Mouse (Mus musculus): ENCODE measurements around the gene Ddah2. TPM values are rescaled to one million over a fixed set of nuclear protein-coding genes. Genes with fewer than 3 reads are reported as not detected.

Ddah2 gene
- polyA plus RNA-seq, 1 experiment = 18.4 TPM

DNA sequence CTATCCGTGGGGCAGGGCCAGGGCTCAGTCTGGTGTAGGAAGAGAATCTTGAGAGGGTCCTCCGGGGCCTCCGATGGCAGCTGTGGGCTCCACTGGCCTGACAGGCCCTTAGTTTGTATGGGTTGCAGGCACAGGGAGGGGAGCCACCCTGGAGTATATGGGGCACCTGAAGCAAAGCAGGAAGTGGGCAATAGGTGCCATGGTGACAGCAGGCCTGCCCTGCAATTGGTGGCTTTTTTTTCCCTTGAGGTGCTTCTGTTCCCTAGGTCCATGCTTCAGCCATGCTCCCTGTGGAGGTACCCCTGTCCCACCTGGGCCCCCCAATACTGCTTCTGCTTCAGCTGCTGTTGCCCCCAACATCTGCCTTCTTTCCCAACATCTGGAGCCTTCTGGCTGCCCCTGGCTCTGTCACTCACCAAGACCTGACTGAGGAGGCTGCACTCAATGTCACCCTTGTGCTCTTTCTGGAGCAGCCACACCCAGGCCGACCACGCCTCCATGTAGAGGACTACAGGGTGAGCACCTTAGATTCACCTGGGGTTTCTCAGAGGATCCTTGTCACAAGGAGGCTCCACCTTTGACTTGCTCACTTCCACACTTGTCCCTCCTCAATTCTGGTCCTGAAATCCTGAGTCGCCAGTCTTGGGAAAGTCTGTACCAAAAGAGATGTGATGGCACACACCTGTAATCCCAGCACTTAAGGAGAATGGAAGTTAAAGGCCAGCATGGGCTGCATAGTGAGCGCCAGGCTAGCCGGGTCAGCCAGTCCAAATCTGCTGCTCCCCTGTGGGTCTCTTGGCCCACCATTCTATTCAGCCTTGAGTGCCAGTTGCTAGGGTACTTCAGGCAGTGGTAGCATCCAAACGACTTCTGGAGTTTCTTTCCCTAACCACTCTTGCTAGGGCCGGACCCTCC lies 41.8 kb upstream of the Ddah2 start:
- no peak for DNase-seq (ENCODE audit: low read depth in 1 of 2, low spot score in 2 of 2)
- H3K4me3 ChIP-seq (ENCODE audit: extremely low read depth, insufficient read depth, insufficient read length) = no peak overlapping the region
- TF ChIP-seq POLR2A (IDR thresholded peaks at IDR 0.05; ENCODE audit: low read depth, low read length) = no peak
- TF ChIP-seq CTCF (IDR thresholded peaks at IDR 0.05; ENCODE audit: extremely low read depth, insufficient read depth, insufficient read length, insufficient replicate concordance) = no peak
- 70% methylated on average over 10 of the region's 10 CpGs for WGBS
- no peaks in the 10 kb centered on the region for H3K27me3 ChIP-seq (ENCODE audit: control insufficient read depth, insufficient read depth, low read length)
- H3K36me3 ChIP-seq (ENCODE audit: control insufficient read depth, insufficient read depth, low read length) = peaks cover 42% of the 10 kb centered on the region
- H3K4me1 ChIP-seq (ENCODE audit: control insufficient read depth, insufficient read depth, insufficient read length) = peaks cover 13% of the 10 kb centered on the region
- H3K27ac ChIP-seq (ENCODE audit: insufficient read depth, low read length) = no peak overlapping the region

- peaks cover 13% of the 10 kb centered on the region for H3K4me1 ChIP-seq (ENCODE audit: control insufficient read depth, insufficient read depth, insufficient read length)
These were observed 41.2 kb upstream of the Ddah2 start for GRCm38 (mm10) chr17:35017706-35018030.

GRCm38 (mm10) chr17:35018171-35018570 lies 40.7 kb upstream of the Ddah2 start:
- DNase-seq (ENCODE audit: low read depth in 1 of 2, low spot score in 2 of 2) = no peak
- WGBS = 80% methylated on average over 3 of the region's 3 CpGs
- no peak overlapping the region for H3K27ac ChIP-seq (ENCODE audit: insufficient read depth, low read length)
- H3K27me3 ChIP-seq (ENCODE audit: control insufficient read depth, insufficient read depth, low read length) = no peaks in the 10 kb centered on the region
- peaks cover 13% of the 10 kb centered on the region for H3K4me1 ChIP-seq (ENCODE audit: control insufficient read depth, insufficient read depth, insufficient read length)
- peaks cover 31% of the 10 kb centered on the region for H3K36me3 ChIP-seq (ENCODE audit: control insufficient read depth, insufficient read depth, low read length)
- no peak overlapping the region for H3K4me3 ChIP-seq (ENCODE audit: extremely low read depth, insufficient read depth, insufficient read length)
- no peak for TF ChIP-seq POLR2A (IDR thresholded peaks at IDR 0.05; ENCODE audit: low read depth, low read length)
- TF ChIP-seq CTCF (IDR thresholded peaks at IDR 0.05; ENCODE audit: extremely low read depth, insufficient read depth, insufficient read length, insufficient replicate concordance) = no peak

More at GRCm38 (mm10) chr17:35017706-35018030, 41.2 kb upstream of the Ddah2 start:
- no peak for DNase-seq (ENCODE audit: low read depth in 1 of 2, low spot score in 2 of 2)
- Histone ChIP-seq H3K27ac (ENCODE audit: insufficient read depth, low read length) (no peak overlapping the region), H3K4me3 (ENCODE audit: extremely low read depth, insufficient read depth, insufficient read length) (no peak overlapping the region), H3K36me3 (ENCODE audit: control insufficient read depth, insufficient read depth, low read length) (peaks cover 36% of the 10 kb centered on the region), H3K27me3 (ENCODE audit: control insufficient read depth, insufficient read depth, low read length) (no peaks in the 10 kb centered on the region)
- TF ChIP-seq CTCF (IDR thresholded peaks at IDR 0.05; ENCODE audit: extremely low read depth, insufficient read depth, insufficient read length, insufficient replicate concordance) = no peak
- no peak for TF ChIP-seq POLR2A (IDR thresholded peaks at IDR 0.05; ENCODE audit: low read depth, low read length)
- WGBS = 66% methylated on average over 14 of the region's 14 CpGs

GRCm38 (mm10) chr17:35019894-35020293 lies 38.9 kb upstream of the Ddah2 start:
- Histone ChIP-seq H3K4me1 (ENCODE audit: control insufficient read depth, insufficient read depth, insufficient read length) (peaks cover 22% of the 10 kb centered on the region), H3K27ac (ENCODE audit: insufficient read depth, low read length) (no peak overlapping the region), H3K4me3 (ENCODE audit: extremely low read depth, insufficient read depth, insufficient read length) (no peak overlapping the region), H3K27me3 (ENCODE audit: control insufficient read depth, insufficient read depth, low read length) (no peaks in the 10 kb centered on the region), H3K36me3 (ENCODE audit: control insufficient read depth, insufficient read depth, low read length) (peaks cover 15% of the 10 kb centered on the region)
- DNase-seq (ENCODE audit: low read depth in 1 of 2, low spot score in 2 of 2) = no peak
- WGBS = 96% methylated on average over 11 of the region's 11 CpGs
- TF ChIP-seq CTCF (IDR thresholded peaks at IDR 0.05; ENCODE audit: extremely low read depth, insufficient read depth, insufficient read length, insufficient replicate concordance) (no peak), POLR2A (IDR thresholded peaks at IDR 0.05; ENCODE audit: low read depth, low read length) (no peak)

DNA sequence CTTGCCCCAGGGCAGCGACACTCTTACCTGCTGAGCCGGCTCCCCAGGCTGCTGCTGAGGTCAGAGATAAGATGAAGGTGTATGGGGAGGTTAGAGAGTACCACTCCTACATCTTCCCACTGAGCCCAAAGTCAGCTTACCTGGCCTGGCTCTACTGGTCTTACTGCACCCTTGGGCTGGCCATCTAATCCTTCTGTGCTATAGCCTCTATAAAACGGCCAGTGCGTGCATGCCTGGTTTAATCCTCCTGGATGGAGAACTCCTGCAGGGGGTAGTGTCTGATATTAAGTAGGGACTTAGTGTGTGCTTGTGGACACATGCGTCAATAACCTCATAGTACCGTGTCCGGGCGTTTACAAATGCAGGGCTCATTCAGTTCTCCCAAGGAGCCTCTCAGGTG lies 38.3 kb upstream of the Ddah2 start:
- no peak for DNase-seq (ENCODE audit: low read depth in 1 of 2, low spot score in 2 of 2)
- no peak overlapping the region for H3K27ac ChIP-seq (ENCODE audit: insufficient read depth, low read length)
- H3K4me1 ChIP-seq (ENCODE audit: control insufficient read depth, insufficient read depth, insufficient read length) = peaks cover 23% of the 10 kb centered on the region
- TF ChIP-seq POLR2A (IDR thresholded peaks at IDR 0.05; ENCODE audit: low read depth, low read length) (no peak), CTCF (IDR thresholded peaks at IDR 0.05; ENCODE audit: extremely low read depth, insufficient read depth, insufficient read length, insufficient replicate concordance) (no peak)
- H3K4me3 ChIP-seq (ENCODE audit: extremely low read depth, insufficient read depth, insufficient read length) = no peak overlapping the region
- peaks cover 8% of the 10 kb centered on the region for H3K36me3 ChIP-seq (ENCODE audit: control insufficient read depth, insufficient read depth, low read length)
- no peaks in the 10 kb centered on the region for H3K27me3 ChIP-seq (ENCODE audit: control insufficient read depth, insufficient read depth, low read length)
- WGBS = 93% methylated on average over 8 of the region's 8 CpGs

DNA sequence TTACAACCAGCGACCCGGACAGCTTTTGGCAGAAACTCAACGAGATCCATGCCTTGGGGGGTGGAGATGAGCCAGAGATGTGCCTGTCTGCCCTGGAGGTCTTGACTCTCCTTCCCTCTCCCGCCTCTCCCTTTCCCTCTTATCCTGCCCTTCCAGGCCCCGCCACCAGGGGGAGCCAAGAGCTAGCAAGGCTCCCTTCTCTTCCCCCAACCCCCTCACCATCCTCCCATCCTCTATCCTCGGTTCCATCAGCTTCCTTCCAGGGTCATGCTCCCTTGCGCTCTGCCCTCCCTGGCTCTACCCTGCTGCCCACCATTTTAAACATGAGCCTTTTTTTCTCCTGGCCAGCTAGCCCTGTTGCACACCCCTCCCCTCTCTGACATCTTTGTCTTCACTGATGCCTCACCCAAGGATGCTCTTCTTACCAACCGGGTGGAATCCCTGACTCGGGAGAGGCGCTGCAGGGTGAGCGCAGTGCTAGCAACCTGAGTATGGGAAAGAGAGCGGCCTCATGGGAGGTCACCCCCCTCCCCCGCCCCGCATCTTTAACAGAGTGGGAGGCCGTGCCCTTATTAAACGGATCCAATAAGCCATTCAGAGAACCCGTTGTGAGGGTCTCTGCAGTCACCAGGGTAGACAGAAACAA lies 37.5 kb upstream of the Ddah2 start:
- DNase-seq (ENCODE audit: low read depth in 1 of 2, low spot score in 2 of 2) = peak; percentile 48 to 81

More for the DNA sequence above, 37.5 kb upstream of the Ddah2 start:
- H3K4me1 ChIP-seq (ENCODE audit: control insufficient read depth, insufficient read depth, insufficient read length) = peaks cover 20% of the 10 kb centered on the region
- WGBS = 30% methylated on average over 17 of the region's 17 CpGs
- no peaks in the 10 kb centered on the region for H3K27me3 ChIP-seq (ENCODE audit: control insufficient read depth, insufficient read depth, low read length)
- H3K36me3 ChIP-seq (ENCODE audit: control insufficient read depth, insufficient read depth, low read length) = peaks cover 1% of the 10 kb centered on the region
- H3K4me3 ChIP-seq (ENCODE audit: extremely low read depth, insufficient read depth, insufficient read length) = no peak overlapping the region
- H3K27ac ChIP-seq (ENCODE audit: insufficient read depth, low read length) = peak overlapping the region; percentile 22; the same call in 1 of the 2 replicates
- no peak for TF ChIP-seq POLR2A (IDR thresholded peaks at IDR 0.05; ENCODE audit: low read depth, low read length)
- peak; percentile 98 for TF ChIP-seq CTCF (IDR thresholded peaks at IDR 0.05; ENCODE audit: extremely low read depth, insufficient read depth, insufficient read length, insufficient replicate concordance)

Data from spleen, adult 2 months (tissue).